Mouse (Mus musculus) liver, postnatal 0 days (tissue): ENCODE data around the gene Wdr45b.

Source experiments
- CTCF ChIP-seq: sonication (generic); IDR thresholded peaks from 2 replicates; pipeline ENCODE4 v1.5.1; 2016; ENCODE audit warnings: antibody characterized with exemption, low read depth
- EP300 ChIP-seq: IDR thresholded peaks from 2 replicates; pipeline ENCODE4 v1.6.1; 2016; ENCODE audit warnings: antibody characterized with exemption, low read depth, mild to moderate bottlenecking

DNA sequence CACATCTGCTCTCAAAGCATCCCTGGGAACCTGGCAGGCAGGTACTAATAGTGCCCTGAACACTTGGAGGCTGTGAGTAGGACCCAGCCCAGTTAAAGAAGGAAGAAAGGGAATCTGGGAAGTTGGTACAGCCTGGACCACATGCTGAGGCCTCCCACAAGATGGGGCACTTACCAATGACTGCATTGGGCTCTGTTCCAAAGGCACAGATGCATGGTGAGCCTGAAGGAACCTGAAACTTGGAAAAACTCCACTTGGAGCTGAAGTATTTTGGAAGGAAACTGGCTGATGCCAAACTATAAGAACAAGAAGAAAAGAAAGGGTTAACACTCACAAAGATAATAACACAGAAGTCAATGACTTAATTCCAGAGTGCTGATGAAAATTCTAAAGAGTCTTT is 25.6 kb downstream of the Wdr45b start:
- TF ChIP-seq EP300 (no peak), CTCF (no peak)
